Mouse (Mus musculus) adrenal gland, adult 8-10 months (tissue): ENCODE measurements around the gene Smim24. TPM values are rescaled to one million over a fixed set of nuclear protein-coding genes. Genes with fewer than 3 reads are reported as not detected.

Source experiments
- DNase-seq: peaks from one replicate; pipeline ENCODE4 v3.0.0; 2022
- total RNA-seq, 4 experiments: library from RNA; stranded (reverse); gene quantifications; 2 replicates each; pipeline ENCODE4 v1.2.4; 2022

Gene Smim24
- total RNA-seq, 4 experiments from 2014 or later: 0.78 to 2.0 (median 0.96) TPM

DNA sequence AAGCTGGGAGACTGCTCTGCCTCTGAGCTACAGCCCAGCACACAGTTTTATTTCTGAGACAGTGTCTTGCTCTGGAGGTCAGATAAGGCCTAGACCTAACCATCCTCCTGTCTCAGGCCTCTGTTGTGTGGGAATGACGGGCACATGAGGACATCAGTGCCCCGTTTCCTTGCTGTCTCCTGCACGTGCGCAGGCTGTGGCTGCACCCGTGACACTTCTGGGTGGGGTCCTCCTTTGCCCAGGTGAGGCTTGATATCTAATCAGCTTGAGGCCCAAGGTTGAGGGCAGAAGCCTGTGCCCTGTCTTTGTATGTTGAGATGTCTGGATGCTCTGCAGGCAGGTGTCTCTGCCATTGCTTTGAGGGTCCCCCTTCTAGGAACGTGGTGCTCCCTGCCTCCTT, 581 bp upstream of the Smim24 start:
- DNase-seq: no peak

DNA sequence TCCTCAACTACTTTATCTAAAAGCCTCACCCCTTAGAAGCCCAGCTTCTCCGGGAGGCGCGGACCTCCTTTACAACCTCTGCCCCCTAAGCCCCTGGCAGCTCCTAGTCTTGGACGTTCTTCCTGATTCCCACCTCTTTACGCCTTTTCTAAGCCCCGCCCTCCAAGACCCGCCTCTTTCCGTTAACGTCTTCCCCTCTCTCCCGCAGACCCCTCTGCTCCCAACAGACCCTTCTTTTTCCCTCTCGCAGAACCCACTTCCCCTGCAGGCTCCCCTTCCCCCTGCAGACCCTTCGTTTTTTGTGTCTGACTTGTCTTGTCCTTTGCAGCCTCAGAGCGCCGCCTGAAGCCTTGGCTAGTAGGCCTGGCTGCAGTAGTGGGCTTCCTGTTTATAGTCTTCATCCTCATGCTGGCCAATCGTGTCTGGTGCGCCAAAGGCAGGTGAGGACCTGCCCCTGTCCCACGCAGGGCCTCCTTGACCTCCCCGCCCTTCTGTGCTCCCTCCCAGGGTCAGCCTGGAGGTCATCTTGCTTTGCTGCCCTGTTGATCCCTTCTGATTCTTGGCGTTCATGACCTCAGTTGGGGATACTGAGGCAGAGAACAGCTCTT, 709 bp downstream of the Smim24 start:
- no peak for DNase-seq

DNA sequence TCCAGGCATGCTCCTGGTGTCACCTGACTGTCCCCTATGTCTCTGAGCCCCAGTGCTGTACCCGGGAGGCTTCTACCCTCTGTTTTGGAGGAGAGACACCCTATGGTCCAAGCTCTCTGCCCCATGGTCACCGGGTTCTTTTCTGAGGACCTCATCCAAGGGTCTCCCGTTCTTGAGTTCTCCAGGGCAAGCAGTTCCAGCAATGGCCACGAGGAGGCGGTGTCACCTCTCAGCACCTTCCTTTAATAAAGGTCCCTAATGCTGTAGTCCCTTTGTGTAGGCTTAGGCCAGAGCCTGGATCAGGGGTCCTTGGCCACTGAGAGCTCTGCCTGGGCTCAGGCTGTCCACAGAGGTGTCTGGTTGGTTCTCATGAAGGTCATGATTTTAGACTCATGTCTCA, 2.3 kb downstream of the Smim24 start:
- DNase-seq: no peak

DNA sequence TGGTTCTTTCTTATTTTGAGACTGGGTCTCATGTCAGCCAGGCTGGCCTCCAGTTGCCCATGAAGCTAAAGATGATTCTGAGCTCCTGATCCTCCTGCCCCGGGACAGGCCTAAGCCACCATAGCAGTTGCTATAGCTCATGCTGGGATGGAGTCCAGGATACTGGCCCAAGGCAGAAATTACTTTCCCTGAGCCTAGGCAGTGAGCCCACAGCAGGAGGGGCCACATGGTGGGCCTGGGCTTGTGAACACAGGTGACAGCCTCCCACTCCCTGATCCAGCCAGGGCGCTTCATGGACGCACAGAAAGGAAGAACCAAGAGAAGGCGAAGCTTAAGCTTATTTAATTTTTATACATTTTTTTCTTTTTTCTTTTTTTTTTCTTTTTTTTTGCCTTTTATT, 3.0 kb downstream of the Smim24 start:
- no peak for DNase-seq

DNA sequence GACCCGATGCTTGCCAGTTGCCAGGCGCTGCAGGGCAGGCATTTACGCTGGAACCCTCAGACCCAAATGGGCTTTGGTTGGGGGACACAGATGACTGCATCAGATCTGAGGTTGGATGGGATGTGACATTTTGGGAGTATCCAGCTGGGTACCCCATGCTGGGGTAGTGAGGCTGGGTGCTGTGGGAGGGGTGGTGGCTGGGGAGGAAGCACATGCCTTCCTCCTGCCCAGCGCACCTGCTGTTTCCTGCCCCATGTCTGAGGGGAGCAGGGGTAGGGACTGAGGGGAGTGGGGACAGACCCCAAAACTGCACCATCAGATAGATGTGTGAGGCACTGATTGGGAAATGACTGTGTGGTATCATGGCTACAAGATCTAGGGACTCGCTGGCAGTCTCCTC, 3.9 kb downstream of the Smim24 start:
- DNase-seq: no peak

DNA sequence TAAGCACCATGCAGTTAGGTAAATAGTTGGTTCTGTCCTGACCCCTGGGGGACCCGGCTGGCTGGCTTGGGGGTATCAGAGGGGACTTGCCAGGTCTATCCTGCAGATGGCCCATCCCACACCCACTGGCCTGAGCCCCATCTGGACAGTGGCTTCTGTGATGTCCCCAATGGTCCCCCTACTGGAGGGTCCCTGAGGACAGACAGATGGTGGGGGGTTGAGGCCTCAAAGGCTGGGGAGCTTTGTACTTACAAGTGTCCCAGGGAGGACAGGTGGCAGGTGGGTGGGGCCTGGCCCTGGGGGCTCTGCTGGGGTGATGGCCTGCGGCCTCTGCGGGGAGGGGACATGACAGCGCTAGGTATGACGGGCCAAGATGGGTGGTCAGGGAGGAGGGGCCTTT, 6.4 kb downstream of the Smim24 start:
- no peak for DNase-seq

DNA sequence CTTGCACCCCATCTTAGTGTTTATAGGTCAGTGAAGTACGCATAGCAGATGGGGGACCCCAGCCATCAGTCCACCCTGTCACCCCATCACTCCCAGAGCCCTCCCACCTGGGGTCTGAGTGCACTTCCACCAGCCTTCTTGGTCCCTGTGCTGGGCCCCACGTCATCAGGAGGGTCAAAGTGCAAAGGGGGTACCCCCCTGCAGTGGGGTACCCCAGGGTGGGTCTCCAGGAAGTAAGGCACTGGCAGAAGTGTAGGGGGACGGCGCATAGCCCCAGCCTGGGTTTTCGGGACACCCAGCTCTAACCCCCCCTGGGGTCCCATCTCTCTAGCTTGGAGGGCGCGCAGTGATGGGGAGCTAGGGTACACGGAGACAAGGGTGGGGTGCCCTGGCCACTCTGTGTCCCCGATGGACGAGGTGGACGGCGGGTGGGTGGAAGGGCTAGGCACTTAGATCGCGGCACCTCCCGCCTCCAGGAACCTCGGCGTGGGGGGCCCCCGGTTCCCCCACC, 7.0 kb downstream of the Smim24 start:
- no peak for DNase-seq

DNA sequence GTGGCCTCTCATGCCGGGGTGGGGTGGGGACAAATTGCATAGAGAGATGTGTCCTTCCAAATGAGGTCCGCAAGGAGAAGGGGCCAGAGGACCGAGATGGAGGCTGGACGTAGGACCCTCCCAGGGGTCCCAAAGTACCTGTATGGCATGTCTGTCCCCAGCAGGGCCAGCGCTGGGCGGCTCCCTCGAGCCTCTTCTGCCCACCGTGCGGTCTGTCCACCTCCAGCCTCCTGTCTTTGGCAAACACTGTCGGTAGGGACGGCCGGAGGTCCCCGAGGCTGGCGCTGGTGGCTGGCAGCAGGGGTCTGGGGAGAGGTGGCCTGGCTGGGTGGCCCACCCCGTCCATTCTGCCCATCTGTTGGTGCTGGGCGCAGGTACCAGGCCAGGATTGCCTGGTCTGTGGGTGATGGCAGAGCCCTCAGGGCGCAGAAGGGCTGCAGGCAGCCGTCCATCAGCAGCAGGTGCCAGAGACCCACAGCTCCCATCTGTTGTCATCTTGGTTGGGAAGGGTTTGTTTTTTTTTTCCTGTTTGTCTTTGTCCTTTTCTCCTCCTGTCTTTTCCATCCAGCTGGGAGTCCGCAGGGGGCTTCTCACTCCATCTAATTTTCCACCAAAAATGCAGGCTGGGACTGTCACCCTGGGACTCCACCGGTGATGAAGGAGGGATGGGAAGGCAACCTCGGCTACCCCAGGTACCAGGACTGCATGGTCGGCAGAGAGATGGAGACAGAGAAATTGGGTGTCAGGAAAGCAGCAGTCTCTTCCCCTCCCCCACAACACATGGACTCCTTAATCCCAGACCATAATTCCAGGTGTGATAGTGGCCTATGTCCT, 7.7 kb downstream of the Smim24 start:
- DNase-seq: no peak

DNA sequence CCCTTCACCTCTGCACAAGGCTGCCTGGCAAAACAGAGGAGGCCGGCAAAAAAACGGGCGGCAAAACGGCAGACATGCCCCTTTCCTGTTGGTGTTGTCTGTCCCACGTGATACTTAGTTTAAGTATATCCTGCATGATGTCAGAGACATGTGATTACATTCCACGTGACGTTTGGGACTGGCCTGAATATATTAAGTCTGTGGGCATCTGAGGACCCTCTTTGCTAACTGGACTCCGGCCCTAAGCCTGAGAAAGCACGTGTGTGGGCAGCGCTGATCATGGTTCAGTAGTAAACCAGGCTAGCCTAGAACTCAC, 8.3 kb downstream of the Smim24 start:
- no peak for DNase-seq

DNA sequence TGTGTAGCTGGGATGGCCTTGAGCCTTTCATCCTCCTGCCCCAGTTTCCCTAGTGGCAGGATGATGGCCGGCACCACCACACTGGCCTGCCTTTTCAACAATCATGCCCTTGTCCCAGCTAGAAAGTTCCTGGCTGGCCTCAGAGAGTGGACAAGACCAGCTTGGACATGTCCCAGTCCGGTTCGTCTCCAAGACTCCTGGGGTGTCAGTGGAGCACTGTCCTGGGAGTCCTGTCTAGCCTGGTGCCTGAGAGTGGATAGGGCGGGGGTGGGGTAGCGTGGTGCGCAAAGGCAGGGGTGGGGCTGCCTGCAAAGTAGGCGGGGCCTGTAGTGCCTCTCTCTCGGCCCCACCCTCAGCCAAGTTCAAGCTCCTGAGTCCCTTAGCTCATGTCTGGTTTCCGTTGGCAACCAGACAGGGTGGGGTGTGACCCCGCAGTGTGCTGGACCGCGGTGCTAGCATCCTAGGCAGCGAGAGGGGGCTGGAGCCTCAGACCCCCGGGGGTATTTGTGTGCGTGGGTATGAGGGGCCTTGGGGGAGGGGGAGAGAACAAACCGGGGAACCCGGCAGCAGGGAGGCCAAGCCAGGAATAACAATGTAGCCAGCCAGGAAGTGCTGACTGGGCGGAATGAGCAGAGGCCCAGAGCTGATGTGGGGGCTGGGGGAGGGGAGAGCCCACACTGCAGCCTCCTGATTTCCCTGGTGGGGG, 8.8 kb downstream of the Smim24 start:
- no peak for DNase-seq

DNA sequence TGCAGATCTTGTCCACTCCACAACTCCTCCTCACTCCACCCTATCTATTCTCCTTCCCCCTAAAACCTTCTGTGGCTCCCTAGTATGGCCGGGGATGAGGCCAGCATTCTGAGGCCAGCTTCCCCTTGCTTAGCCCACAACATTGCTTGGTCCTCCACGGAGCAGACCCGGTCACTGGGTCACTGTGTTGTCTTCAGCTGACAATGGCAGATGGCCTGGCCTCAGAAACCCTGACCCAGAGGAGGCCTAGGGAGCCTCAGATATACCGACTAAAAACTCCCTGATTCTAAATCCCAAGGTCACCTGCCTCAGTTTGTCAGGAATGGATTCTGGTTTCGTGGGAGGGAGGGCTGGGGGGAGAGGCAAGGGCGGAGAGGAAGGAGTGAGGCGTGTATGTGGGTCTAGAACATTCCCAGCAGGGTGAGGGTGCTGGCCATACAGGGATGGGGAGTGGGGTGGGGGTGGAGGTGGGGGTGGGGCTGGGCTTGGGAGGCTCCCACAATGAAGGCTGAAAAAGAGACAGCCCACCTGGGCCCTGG, 9.4 kb downstream of the Smim24 start:
- no peak for DNase-seq

DNA sequence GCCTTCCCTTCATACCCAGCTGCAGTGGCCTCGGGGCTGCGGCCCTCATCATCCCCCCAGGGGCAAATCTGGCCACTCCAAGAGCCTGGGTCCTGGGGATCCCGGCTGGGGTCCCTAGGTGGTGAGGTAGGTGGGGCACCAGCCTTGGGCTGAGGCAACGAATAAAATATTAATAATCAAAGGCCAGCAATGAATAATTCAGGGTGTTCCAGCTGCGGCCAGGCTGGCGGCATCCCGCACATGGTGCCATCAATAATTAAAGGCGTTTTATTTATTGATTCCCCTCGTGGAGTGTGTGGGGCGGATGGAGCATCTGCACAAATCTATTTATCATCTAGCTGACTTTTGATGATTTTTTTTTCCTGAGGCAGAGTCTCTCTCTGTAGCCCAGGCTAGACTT, 10.7 kb downstream of the Smim24 start:
- no peak for DNase-seq

DNA sequence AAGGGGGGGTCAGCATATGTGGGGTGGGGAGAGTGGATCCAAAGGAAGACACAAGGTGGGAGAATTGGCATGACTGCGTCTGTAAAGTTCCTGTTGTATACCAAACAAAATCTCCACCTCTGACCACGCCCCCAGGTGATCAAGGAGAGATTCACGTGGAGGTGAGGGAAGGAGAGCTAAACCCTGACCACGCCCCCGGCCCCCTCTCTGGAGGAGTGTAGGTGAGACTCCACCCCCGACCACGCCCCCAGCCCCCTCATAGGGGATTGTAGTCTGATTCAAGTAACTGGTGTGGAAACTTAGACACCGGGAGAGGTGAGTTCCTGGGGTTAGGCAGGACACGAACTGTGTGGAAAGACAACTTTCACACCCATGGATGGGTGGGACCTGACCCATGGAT, 11.2 kb downstream of the Smim24 start:
- no peak for DNase-seq

DNA sequence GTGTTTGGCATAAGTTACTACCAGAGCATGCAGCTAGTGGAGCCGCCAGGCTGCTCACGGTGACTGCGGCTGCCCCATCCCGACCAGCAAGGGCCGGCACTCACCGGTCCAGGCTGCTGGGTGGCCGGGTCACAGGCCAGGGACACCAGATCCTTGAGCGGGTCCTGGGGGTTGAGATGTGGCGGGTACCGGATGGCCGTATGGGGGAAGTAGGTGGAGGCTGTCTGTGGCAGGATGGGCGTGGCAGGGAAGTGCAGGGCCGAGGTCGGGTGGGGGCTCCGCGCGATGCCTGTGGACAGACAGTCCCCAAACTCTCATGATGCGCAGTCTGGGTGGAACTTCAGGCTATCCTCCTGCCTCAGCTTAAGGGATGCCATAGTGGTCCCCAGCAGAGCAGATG, 11.9 kb downstream of the Smim24 start:
- no peak for DNase-seq

DNA sequence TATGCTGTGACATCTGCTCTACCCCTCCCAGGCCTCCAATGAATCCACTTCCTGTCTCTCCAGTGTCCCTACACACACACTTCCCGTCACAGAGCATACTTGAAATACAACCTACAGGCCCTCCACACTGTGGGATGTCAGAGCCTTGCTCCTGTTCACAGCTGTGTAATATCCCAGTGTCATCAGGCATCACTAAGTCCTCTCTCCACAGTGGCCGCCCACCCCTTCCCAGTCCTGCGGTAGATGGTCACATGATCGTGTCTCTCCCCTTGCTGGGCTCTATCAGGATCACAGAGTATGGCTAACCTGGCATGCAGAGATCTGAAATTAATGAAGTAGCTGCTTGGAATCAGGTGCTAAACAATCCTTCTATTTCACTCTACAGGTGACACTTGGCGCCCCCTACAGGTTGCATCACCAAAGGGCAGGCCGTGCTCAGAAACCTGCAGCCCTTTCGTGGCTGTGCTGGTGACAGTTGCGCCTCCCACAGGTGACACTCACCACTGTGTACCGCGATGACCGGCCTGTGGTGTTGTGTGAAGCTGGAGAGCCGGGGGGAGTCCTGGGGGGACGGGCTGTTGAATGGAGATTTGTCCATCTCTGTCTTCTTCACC, 12.8 kb downstream of the Smim24 start:
- DNase-seq: no peak

DNA sequence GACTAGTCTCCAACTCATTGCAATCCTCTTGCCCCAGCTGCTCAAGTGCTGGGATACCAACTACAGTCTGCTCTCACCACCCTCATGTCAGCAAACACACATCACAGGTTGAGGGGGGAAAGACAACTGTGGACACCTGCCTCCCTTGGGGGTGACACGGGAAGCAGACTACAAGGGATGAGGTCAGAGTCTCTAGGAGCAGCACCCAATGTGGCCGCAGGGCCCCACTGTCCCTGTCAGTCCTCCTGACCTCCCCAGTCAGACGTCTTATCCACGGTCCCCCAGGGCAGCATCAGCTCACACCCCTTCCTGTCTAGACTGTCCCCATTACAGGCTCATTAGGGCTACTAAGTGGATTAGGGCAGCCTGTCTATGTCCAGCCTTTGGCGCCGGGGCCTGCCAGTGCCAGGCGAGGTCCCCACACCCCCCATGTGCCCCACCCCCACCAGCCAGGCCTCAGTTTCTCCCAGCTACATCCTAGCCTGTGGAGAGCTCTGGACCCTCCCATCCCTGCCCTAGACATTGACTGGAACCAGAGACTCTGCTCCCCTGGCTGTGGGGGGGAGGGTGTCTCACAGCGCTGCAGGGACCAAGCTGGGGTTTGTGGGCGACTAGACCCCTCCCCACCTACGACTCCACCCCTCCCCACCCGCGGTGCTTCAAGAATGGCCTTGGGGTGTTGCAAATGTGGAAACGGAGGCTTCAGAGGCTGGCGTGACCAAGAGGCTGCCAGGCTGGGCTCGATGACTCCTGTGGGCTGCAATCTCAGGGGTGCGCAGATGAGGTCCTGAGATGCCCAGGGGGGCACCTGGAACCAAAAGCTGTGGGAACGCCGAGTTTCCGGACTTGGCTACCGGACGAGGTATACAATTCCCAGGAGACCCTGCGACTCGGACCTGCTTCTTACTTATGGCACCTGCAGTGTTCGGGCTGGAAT, 13.9 kb downstream of the Smim24 start:
- no peak for DNase-seq

DNA sequence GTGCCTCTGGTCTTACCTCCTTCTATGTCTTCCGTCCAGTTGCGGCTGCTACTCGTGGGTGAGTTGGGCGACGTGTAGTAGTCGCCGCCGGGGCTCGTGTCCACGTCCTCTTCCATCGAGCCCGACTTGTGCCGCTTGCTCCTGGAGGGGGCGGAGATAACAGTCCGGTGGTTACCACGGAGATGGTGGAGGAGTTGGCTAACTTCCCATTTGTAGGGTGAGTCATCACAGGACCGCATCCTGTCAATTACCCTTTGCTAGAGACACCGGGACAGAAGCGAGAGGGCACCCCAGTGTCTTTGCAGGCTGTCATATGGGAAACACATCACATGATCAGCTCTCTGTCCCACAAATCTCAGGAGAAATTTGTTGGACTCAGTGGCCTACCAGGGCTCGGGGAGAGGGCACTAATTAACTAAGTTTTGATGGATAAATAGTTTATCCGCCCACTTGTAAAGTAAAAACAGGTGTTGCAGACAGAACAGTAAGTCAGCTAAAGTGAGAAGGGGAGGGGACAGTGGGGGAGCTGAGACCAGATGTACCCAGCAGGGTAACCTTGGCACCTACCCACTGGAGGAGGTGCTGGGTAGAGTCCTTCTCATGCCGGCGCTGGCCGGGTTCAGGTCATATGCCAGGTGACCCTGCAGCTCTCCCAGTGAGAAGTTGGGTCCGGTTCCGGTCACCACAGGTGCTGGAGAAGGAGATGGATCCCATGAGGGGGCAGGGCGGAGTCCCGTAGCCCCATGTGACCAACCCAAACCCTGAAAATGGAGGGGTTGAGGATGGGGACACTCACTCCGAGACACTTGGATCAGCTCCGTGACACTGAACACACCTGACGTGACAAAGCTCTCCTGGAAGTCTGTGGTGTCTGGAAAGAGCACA, 14.9 kb downstream of the Smim24 start:
- peak; percentile 93 for DNase-seq

DNA sequence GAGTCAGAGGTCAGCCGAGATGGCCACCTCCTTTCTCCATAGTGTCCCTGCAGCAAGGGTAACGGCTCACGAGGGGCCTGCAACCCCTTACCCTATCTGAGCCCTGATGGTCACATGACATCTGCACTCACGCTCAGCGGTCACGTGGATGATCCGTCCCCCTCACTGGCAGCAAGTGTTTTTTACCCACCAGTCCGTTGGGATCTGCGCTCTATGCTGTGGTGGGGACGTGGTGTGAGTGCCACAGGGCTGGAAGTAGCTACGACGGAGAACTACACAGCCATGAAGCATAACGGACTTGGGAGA, 15.5 kb downstream of the Smim24 start:
- DNase-seq: no peak

DNA sequence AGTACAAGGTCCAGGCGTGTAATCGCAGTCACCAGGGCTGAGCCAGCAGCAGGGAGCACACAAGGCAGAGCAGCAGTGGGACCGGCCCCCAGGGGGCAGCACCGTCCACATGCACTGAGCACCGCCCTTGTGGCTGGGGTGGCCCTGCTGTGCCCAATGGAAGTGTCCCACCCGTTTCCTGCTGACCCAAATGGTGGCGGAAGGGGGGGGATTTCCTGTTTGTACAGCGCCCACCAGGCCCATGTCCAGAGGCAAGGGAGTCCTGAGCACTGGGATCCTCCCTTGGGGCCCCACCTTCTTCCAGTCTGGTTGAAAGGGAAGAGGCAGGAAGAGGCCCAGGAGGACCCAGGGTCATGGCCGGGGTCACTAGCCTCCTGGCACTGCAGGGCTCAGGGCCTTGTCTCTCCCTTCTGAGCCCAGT, 16.0 kb downstream of the Smim24 start:
- peak; percentile 85 for DNase-seq

DNA sequence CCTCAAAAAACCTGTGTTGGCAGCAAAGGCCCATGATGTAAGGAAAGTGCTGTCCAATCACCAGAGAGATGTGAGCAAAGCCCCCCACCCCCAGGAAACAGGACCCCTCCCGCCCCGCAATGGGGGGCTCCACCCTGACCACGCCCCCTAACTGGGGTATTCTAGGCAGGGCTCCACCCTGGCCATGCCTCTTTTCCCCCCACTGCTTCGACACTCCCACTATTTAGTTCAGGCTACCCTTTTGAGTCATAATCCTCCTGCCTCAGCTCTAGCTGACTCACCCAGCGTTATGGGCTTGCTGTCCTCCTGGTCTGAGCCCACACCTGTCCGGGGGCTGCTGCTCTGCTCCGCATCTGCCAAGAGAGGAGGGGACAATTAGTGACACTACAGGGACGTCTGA, 16.5 kb downstream of the Smim24 start:
- DNase-seq: no peak

DNA sequence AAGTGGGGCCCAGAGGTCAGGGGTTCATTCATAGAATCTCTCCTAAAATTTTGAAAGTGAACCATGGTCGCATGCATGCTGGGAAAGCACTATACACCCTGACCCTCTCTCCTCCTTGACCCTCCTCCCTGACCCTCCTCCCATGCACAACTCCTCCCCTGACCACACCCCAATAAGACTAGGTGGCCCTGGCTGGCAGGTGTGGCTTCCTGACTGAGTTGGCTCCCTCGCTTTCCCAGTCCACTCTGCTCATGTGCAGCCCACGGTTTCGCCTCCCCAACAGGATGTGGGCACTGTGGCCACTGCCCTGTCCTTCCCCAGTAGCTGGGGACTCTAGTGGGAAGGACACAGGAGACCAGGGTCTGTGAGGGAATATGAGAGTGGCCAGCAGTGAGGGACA, 17.5 kb downstream of the Smim24 start:
- no peak for DNase-seq
